Mouse (Mus musculus) layer of hippocampus, adult 18-20 months (tissue): ENCODE data around the gene Tmprss3. TPM values are rescaled to one million over a fixed set of nuclear protein-coding genes. Genes with fewer than 3 reads are reported as not detected.

Experiments used
- DNase-seq, 2 experiments: peaks; one replicate each; pipeline ENCODE4 v3.0.0; 2022; ENCODE audit warnings: low spot score in 2 of 2
- total RNA-seq, 2 experiments: library from RNA; stranded (reverse); gene quantifications; 2 replicates each; pipeline ENCODE4 v1.2.3; 2021

The Tmprss3 gene
- total RNA-seq, 2 experiments from 2014 or later: not detected

GRCm38 (mm10) chr17:31138398-31138797 is 60.4 kb downstream of the Tmprss3 start:
- peak; percentile 41 to 74 for DNase-seq

- DNase-seq: no peak
These were observed 62.0 kb downstream of the Tmprss3 start for GRCm38 (mm10) chr17:31136821-31137220.

GRCm38 (mm10) chr17:31136291-31136690 is 62.5 kb downstream of the Tmprss3 start:
- no peak for DNase-seq

- no peak for DNase-seq
These were observed 63.9 kb downstream of the Tmprss3 start for GRCm38 (mm10) chr17:31134913-31135312.

- DNase-seq: no peak
These were observed 65.0 kb downstream of the Tmprss3 start for GRCm38 (mm10) chr17:31133776-31134175.

GRCm38 (mm10) chr17:31131269-31131821 is 67.4 kb downstream of the Tmprss3 start:
- no peak for DNase-seq

GRCm38 (mm10) chr17:31129452-31129851 is 69.3 kb downstream of the Tmprss3 start, which contains the start of gene Tff3:
Gene Tff3 (minus strand): TSS chr17:31129646.
- DNase-seq: no peak

Other genes with a start within 250 kb of the Tmprss3 start
- under 1 TPM; 0.50 to 0.74 TPM for gene Umodl1, start 244.3 kb downstream of the Tmprss3 start, total RNA-seq
- 10 to 100 TPM; 84.0 to 84.6 TPM for gene Abcg1, start 141.3 kb downstream of the Tmprss3 start, total RNA-seq
- gene Tff3, start 69.3 kb downstream of the Tmprss3 start, total RNA-seq: not detected
- gene Tff2, start 54.7 kb downstream of the Tmprss3 start, total RNA-seq: not detected
- gene Tff1, start 33.7 kb downstream of the Tmprss3 start, total RNA-seq: not detected
- 1 to 10 TPM in 1 of 2 experiments, under 1 TPM in 1; 0.43 to 1.6 TPM for gene Ubash3a, start 8.9 kb upstream of the Tmprss3 start, total RNA-seq
- 10 to 100 TPM; 15.4 to 16.7 TPM for gene Rsph1, start 78.4 kb upstream of the Tmprss3 start, total RNA-seq
- gene Slc37a1, start 87.8 kb upstream of the Tmprss3 start, total RNA-seq: 1 to 10 TPM; 6.2 to 6.3 TPM
- 10 to 100 TPM; 19.8 to 23.9 TPM for gene Pde9a, start 187.2 kb upstream of the Tmprss3 start, total RNA-seq